Mouse (Mus musculus) cerebellum, postnatal 14 days (tissue): ENCODE measurements at regions not wholly inside any gene's neighbourhood (a gene's known extent, or its start where the extent isn't known, plus 50 kb on each side); places are given as distances from the start of the nearest gene placed in this dataset.

ENCODE experiments used
- DNase-seq, 2 experiments: peaks; one replicate each; pipeline ENCODE4 v3.0.0; 2021; ENCODE audit warnings: mixed read lengths in 2 of 2

GRCm38 (mm10) chr5:46791051-46791450 is 933.6 kb upstream of the Lcorl start:
- no peak for DNase-seq

GRCm38 (mm10) chr5:46790536-46790935 is 933.1 kb upstream of the Lcorl start:
- no peak for DNase-seq

GRCm38 (mm10) chr5:46787079-46787478 is 929.7 kb upstream of the Lcorl start:
- DNase-seq: peak; percentile 7 to 19

- DNase-seq: no peak
These were observed 898.7 kb upstream of the Lcorl start for GRCm38 (mm10) chr5:46756094-46756493.

- no peak for DNase-seq
These were observed 882.7 kb upstream of the Lcorl start for GRCm38 (mm10) chr5:46740034-46740582.

GRCm38 (mm10) chr5:46732510-46732909 is 875.1 kb upstream of the Lcorl start:
- DNase-seq: no peak

- no peak for DNase-seq
These were observed 874.6 kb upstream of the Lcorl start for GRCm38 (mm10) chr5:46732025-46732424.

- DNase-seq: no peak
These were observed 873.9 kb upstream of the Lcorl start for GRCm38 (mm10) chr5:46731297-46731696.

- DNase-seq: no peak
These were observed 852.2 kb upstream of the Lcorl start for GRCm38 (mm10) chr5:46709596-46709995.

- no peak for DNase-seq
These were observed 850.4 kb upstream of the Lcorl start for GRCm38 (mm10) chr5:46707845-46708244.

GRCm38 (mm10) chr5:46707021-46707420 is 849.6 kb upstream of the Lcorl start:
- no peak for DNase-seq

- DNase-seq: no peak
These were observed 820.6 kb upstream of the Lcorl start for GRCm38 (mm10) chr5:46678007-46678406.

- DNase-seq: no peak
These were observed 817.5 kb upstream of the Lcorl start for GRCm38 (mm10) chr5:46674810-46675502.

GRCm38 (mm10) chr5:46673413-46673812 is 816.0 kb upstream of the Lcorl start:
- no peak for DNase-seq

- DNase-seq: no peak
These were observed 813.1 kb upstream of the Lcorl start for GRCm38 (mm10) chr5:46670484-46670883.

GRCm38 (mm10) chr5:46666250-46666649 is 808.8 kb upstream of the Lcorl start:
- DNase-seq: no peak

- DNase-seq: no peak
These were observed 799.6 kb upstream of the Lcorl start for GRCm38 (mm10) chr5:46657065-46657464.

- DNase-seq: no peak
These were observed 796.8 kb upstream of the Lcorl start for GRCm38 (mm10) chr5:46654189-46654588.

- DNase-seq: no peak
These were observed 785.6 kb upstream of the Lcorl start for GRCm38 (mm10) chr5:46643009-46643408.

GRCm38 (mm10) chr5:46635116-46635668 is 777.8 kb upstream of the Lcorl start:
- no peak for DNase-seq
